Mouse (Mus musculus) kidney, adult 2 months (tissue): Measurements from ENCODE around the gene Zfp101. TPM values are rescaled to one million over a fixed set of nuclear protein-coding genes. Genes with fewer than 3 reads are reported as not detected.

ENCODE experiments used
- DNase-seq: peaks from one replicate; pipeline ENCODE4 v3.0.0; 2021
- H3K27ac ChIP-seq: fragments of 200-500 bp; 2 replicates; pipeline ENCODE4 v1.5.1; 2012; ENCODE audit warnings: low read depth, low read length, control low read depth, inconsistent platforms; ENCODE audit not compliant: insufficient read depth
- H3K27me3 ChIP-seq: fragments of 200-500 bp; replicated peaks from 2 replicates; pipeline ENCODE4 v1.6.1; 2012; ENCODE audit warnings: mild to moderate bottlenecking, moderate library complexity, low read length, inconsistent platforms; ENCODE audit not compliant: control insufficient read depth, insufficient read depth
- H3K36me3 ChIP-seq: fragments of 200-500 bp; 2 replicates; pipeline ENCODE4 v1.6.1; 2012; ENCODE audit warnings: mild to moderate bottlenecking, moderate library complexity, low read length, inconsistent platforms; ENCODE audit not compliant: control insufficient read depth, insufficient read depth
- H3K4me1 ChIP-seq: fragments of 200-500 bp; 2 replicates; pipeline ENCODE4 v1.6.1; 2011; ENCODE audit warnings: low read length; ENCODE audit not compliant: control insufficient read depth, insufficient read depth
- H3K4me3 ChIP-seq: fragments of 200-500 bp; 2 replicates; pipeline ENCODE4 v1.5.1; 2011; ENCODE audit warnings: mild to moderate bottlenecking, low read depth, low read length, control low read depth; ENCODE audit not compliant: insufficient read depth
- CTCF ChIP-seq: fragments of 200-500 bp; conservative IDR thresholded peaks from 2 replicates; pipeline ENCODE4 v1.5.1; 2011; ENCODE audit warnings: low read depth, mild to moderate bottlenecking, control low read depth, low read length, moderate library complexity, mixed read lengths; ENCODE audit not compliant: insufficient read depth, insufficient read length
- POLR2A ChIP-seq: fragments of 200-500 bp; IDR thresholded peaks from one replicate; pipeline ENCODE4 v1.6.1; 2011; ENCODE audit warnings: low read depth, low read length, control low read depth
- WGBS: fragments of 180-500 bp; shearing (Covaris S2); methylation state at CpG from one replicate; pipeline ENCODE4 v1.1.7; 2018; 5-methylcytosine and 5-hydroxymethylcytosine counted together
- polyA plus RNA-seq: library from polyadenylated mRNA; depleted of rRNA; stranded (reverse); fragments of >200 nt; gene quantifications from 2 replicates; pipeline ENCODE4 v1.2.3, GENCODE M21; 2012; rRNA removed

Zfp101 gene
- 1.8 and 2.1 TPM in 2 replicates for polyA plus RNA-seq

GRCm38 (mm10) chr17:33394182-33395034 lies at the start of gene Zfp101:
Gene Zfp101, minus strand, starts transcription at chr17:33394641.
- Histone ChIP-seq H3K27ac (peak within 1 kb of the TSS; percentile 96), H3K4me3 (peak within 1 kb of the TSS; percentile 100), H3K36me3 (no peaks in the 10 kb centered on the region), H3K27me3 (no peaks in the 10 kb centered on the region), H3K4me1 (peaks cover 21% of the 10 kb centered on the region; the same call in 1 of the 2 replicates)
- DNase-seq: peak; percentile 98
- under 1% methylated on average over 44 of the region's 44 CpGs for WGBS
- TF ChIP-seq CTCF (no peak), POLR2A (peak; percentile 20)

- Histone ChIP-seq H3K36me3 (no peaks in the 10 kb centered on the region), H3K27ac (no peak overlapping the region), H3K27me3 (no peaks in the 10 kb centered on the region), H3K4me3 (no peak overlapping the region), H3K4me1 (no peaks in the 10 kb centered on the region)
- no peak for DNase-seq
- no peak for TF ChIP-seq CTCF
- no peak for TF ChIP-seq POLR2A
These were observed 46.7 kb upstream of the Zfp101 start for GRCm38 (mm10) chr17:33441159-33441558.

GRCm38 (mm10) chr17:33439922-33440321 lies 45.5 kb upstream of the Zfp101 start:
- no peaks in the 10 kb centered on the region for H3K36me3 ChIP-seq
- H3K27me3 ChIP-seq: no peaks in the 10 kb centered on the region
- H3K27ac ChIP-seq: no peak overlapping the region
- peak; percentile 8 for DNase-seq
- WGBS: 40% methylated on average over 5 of the region's 5 CpGs
- no peak for TF ChIP-seq POLR2A
- TF ChIP-seq CTCF: no peak
- H3K4me3 ChIP-seq: no peak overlapping the region
- no peaks in the 10 kb centered on the region for H3K4me1 ChIP-seq

- H3K36me3 ChIP-seq: no peaks in the 10 kb centered on the region
- H3K4me3 ChIP-seq: no peak overlapping the region
- H3K4me1 ChIP-seq: no peaks in the 10 kb centered on the region
- no peaks in the 10 kb centered on the region for H3K27me3 ChIP-seq
- DNase-seq: peak; percentile 83
- no peak overlapping the region for H3K27ac ChIP-seq
- 77% methylated on average over 1 of the region's 1 CpGs for WGBS
- TF ChIP-seq POLR2A (no peak), CTCF (peak; percentile 55)
These were observed 44.7 kb upstream of the Zfp101 start for GRCm38 (mm10) chr17:33439148-33439547.

GRCm38 (mm10) chr17:33432019-33432946 lies 37.8 kb upstream of the Zfp101 start, which contains the start of gene Actl9:
Gene Actl9, plus strand, starts transcription at chr17:33432896.
- TF ChIP-seq POLR2A (no peak), CTCF (no peak)

GRCm38 (mm10) chr17:33392271-33392670 lies 2.2 kb downstream of the Zfp101 start:
- 70% methylated on average over 5 of the region's 5 CpGs for WGBS
- no peaks in the 10 kb centered on the region for H3K27me3 ChIP-seq
- peak; percentile 68 for DNase-seq
- no peak overlapping the region for H3K4me3 ChIP-seq
- TF ChIP-seq CTCF: no peak
- no peak for TF ChIP-seq POLR2A
- peak overlapping the region; percentile 46; the same call in 1 of the 2 replicates for H3K27ac ChIP-seq
- peaks cover 21% of the 10 kb centered on the region; the same call in 1 of the 2 replicates for H3K4me1 ChIP-seq
- no peaks in the 10 kb centered on the region for H3K36me3 ChIP-seq

More at GRCm38 (mm10) chr17:33432019-33432946, 37.8 kb upstream of the Zfp101 start, which contains the start of gene Actl9:
- no peak for DNase-seq
- Histone ChIP-seq H3K27ac (no peak within 1 kb of the TSS), H3K27me3 (no peaks in the 10 kb centered on the region), H3K4me3 (no peak within 1 kb of the TSS), H3K36me3 (no peaks in the 10 kb centered on the region), H3K4me1 (no peaks in the 10 kb centered on the region)
- 81% methylated on average over 3 of the region's 3 CpGs for WGBS

GRCm38 (mm10) chr17:33385705-33386104 lies 8.7 kb downstream of the Zfp101 start:
- Histone ChIP-seq H3K27me3 (no peaks in the 10 kb centered on the region), H3K4me3 (no peak overlapping the region), H3K27ac (no peak overlapping the region), H3K36me3 (peaks cover 12% of the 10 kb centered on the region), H3K4me1 (no peaks in the 10 kb centered on the region)
- DNase-seq: no peak
- no peak for TF ChIP-seq POLR2A
- TF ChIP-seq CTCF: no peak
